Mouse (Mus musculus) testis, postnatal 14 days (tissue): ENCODE results near the gene Grem2.

Experiments
- DNase-seq: peaks from one replicate; pipeline ENCODE4 v3.0.0; 2021; ENCODE audit warnings: low spot score

The Grem2 gene

GRCm38 (mm10) chr1:174921298-174921955 is at the start of gene Grem2:
Grem2 (minus strand) TSS chr1:174921819.
- DNase-seq = peak; percentile 32

GRCm38 (mm10) chr1:174959837-174960236 is 38.2 kb upstream of the Grem2 start:
- DNase-seq = no peak

GRCm38 (mm10) chr1:174931003-174931619 is 9.5 kb upstream of the Grem2 start:
- DNase-seq = no peak

GRCm38 (mm10) chr1:174929459-174930181 is 8.0 kb upstream of the Grem2 start:
- no peak for DNase-seq

- DNase-seq = no peak
Observed at GRCm38 (mm10) chr1:174918949-174919348, 2.7 kb downstream of the Grem2 start.

GRCm38 (mm10) chr1:174918236-174918870 is 3.3 kb downstream of the Grem2 start:
- no peak for DNase-seq

GRCm38 (mm10) chr1:174909834-174910233 is 11.8 kb downstream of the Grem2 start:
- no peak for DNase-seq

GRCm38 (mm10) chr1:174908232-174908631 is 13.4 kb downstream of the Grem2 start:
- DNase-seq = no peak

- no peak for DNase-seq
Observed at GRCm38 (mm10) chr1:174907637-174908036, 14.0 kb downstream of the Grem2 start.

- DNase-seq = no peak
Observed at GRCm38 (mm10) chr1:174902755-174903154, 18.9 kb downstream of the Grem2 start.

- DNase-seq = no peak
Observed at GRCm38 (mm10) chr1:174892471-174892870, 29.1 kb downstream of the Grem2 start.

- no peak for DNase-seq
Observed at GRCm38 (mm10) chr1:174888684-174889405, 32.8 kb downstream of the Grem2 start.

GRCm38 (mm10) chr1:174888073-174888472 is 33.5 kb downstream of the Grem2 start:
- DNase-seq = no peak

GRCm38 (mm10) chr1:174882496-174882895 is 39.1 kb downstream of the Grem2 start:
- DNase-seq = no peak

GRCm38 (mm10) chr1:174875173-174875572 is 46.4 kb downstream of the Grem2 start:
- no peak for DNase-seq

- DNase-seq = no peak
Observed at GRCm38 (mm10) chr1:174860407-174861118, 61.1 kb downstream of the Grem2 start.

GRCm38 (mm10) chr1:174856188-174856587 is 65.4 kb downstream of the Grem2 start:
- DNase-seq = no peak

- DNase-seq = no peak
Observed at GRCm38 (mm10) chr1:174844786-174845185, 76.8 kb downstream of the Grem2 start.

GRCm38 (mm10) chr1:174836861-174837260 is 84.8 kb downstream of the Grem2 start:
- no peak for DNase-seq

- DNase-seq = no peak
Observed at GRCm38 (mm10) chr1:174826562-174826961, 95.1 kb downstream of the Grem2 start.

- DNase-seq = no peak
Observed at GRCm38 (mm10) chr1:174811846-174812245, 109.8 kb downstream of the Grem2 start.
